Mouse (Mus musculus) liver, adult 2 months (tissue): Measurements from ENCODE around the gene Kcnj5.

Source experiments
- CTCF ChIP-seq: fragments of 200-500 bp; IDR thresholded peaks from 2 replicates; pipeline ENCODE4 v1.5.1; 2011; ENCODE audit warnings: low read depth, low read length, control low read depth
- POLR2A ChIP-seq: fragments of 200-500 bp; IDR thresholded peaks from 2 replicates; pipeline ENCODE4 v1.6.1; 2011; ENCODE audit warnings: low read length, control low read depth; ENCODE audit not compliant: insufficient read depth; ENCODE audit errors: extremely low read depth

- TF ChIP-seq CTCF = no peak
- no peak for TF ChIP-seq POLR2A
Measured at GRCm38 (mm10) chr9:32344051-32344450, at the start of gene Kcnj5.
